Comparison of ENCODE assay signal across 8 mouse cellular contexts in the genomic region with DNA sequence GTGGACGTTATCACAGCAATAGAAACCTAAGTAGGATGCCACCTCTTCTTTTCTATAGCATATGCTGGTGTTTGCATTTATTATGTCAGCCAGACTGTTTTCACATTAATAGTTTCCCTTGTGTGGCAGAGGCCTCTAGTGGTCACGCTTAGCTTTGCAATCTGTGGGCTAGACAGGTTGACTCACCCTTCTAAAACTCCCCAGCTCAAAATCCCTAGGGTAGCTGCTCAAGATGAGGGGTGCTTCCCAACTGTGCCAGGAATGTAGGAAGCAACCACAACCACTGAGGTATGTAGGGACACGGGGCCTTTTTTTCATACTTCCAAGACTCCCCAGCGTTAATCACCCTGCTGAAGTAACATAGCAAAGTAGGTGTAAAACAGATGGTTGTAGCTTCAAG.
DNase-seq lines count a peak whose midpoint lies in the region; ATAC-seq and TF ChIP-seq lines count a peak whose summit lies in the region.

No protein-coding gene starts in this region.

- no peak for TF ChIP-seq POLR2A in brain, embryonic 14.5 days (IDR thresholded peaks at IDR 0.05; ENCODE audit: borderline replicate concordance, extremely low read depth, insufficient read depth, insufficient read length, poor library complexity, severe bottlenecking)
- TF ChIP-seq POLR2A in limb, embryonic 14.5 days (IDR thresholded peaks at IDR 0.05; ENCODE audit: borderline replicate concordance, extremely low read depth, insufficient read depth, insufficient read length) = no peak

- no peak overlapping the region for H3K9ac ChIP-seq in limb, embryonic 14.5 days (ENCODE audit: low read depth, low read length, severe bottlenecking)

- no peaks in the 10 kb centered on the region for H3K9me3 ChIP-seq in forebrain, embryonic 10.5 days
- no peaks in the 10 kb centered on the region for H3K9me3 ChIP-seq in limb, embryonic 14.5 days (ENCODE audit: control insufficient read depth, low read length)

- TF ChIP-seq CTCF in brain, embryonic 14.5 days (IDR thresholded peaks at IDR 0.05; ENCODE audit: borderline replicate concordance, extremely low read depth, insufficient read depth, insufficient read length) = peak; percentile 74; the same call in 1 of the 2 replicates

- H3K4me1 ChIP-seq in forebrain, embryonic 10.5 days = no peaks in the 10 kb centered on the region
- no peaks in the 10 kb centered on the region for H3K4me1 ChIP-seq in limb, embryonic 14.5 days (ENCODE audit: control insufficient read depth, insufficient read depth, low read length)

- no peaks in the 10 kb centered on the region for H3K27me3 ChIP-seq in forebrain, embryonic 10.5 days (ENCODE audit: poor library complexity, severe bottlenecking)
- no peaks in the 10 kb centered on the region for H3K27me3 ChIP-seq in limb, embryonic 14.5 days (ENCODE audit: control insufficient read depth, insufficient read depth, low read length)

- DNase-seq in gastrocnemius, adult 18-20 months (ENCODE audit: low spot score) = peak; percentile 56
- DNase-seq in gastrocnemius, postnatal 25 days = no peak
- DNase-seq in CD4-positive, CD25-positive, alpha-beta regulatory T cell, adult 2 months (ENCODE audit: low read depth, low spot score) = peak; percentile 57
- DNase-seq in brain, embryonic 14.5 days (ENCODE audit: low read depth) = peak; percentile 73
- DNase-seq in forebrain, embryonic 10.5 days (ENCODE audit: extremely low spot score, low spot score) = peak; percentile 31
- DNase-seq in kidney, adult 8-10 months = peak; percentile 20 to 61
- peak; percentile 44 for DNase-seq in limb, embryonic 14.5 days (ENCODE audit: low spot score)
- DNase-seq in right cerebral cortex, postnatal 14 days = peak; percentile 39

- H3K36me3 ChIP-seq in forebrain, embryonic 10.5 days (replicated peaks) = no peaks in the 10 kb centered on the region
- H3K36me3 ChIP-seq in limb, embryonic 14.5 days (ENCODE audit: control insufficient read depth, insufficient read depth, low read length) = peaks cover 3% of the 10 kb centered on the region; the same call in 1 of the 2 replicates

- no peak overlapping the region for H3K4me2 ChIP-seq in limb, embryonic 14.5 days (replicated peaks; ENCODE audit: low read depth, low read length, severe bottlenecking)

- WGBS in forebrain, embryonic 10.5 days = 50% methylated on average over 4 of the region's 4 CpGs
- 41% methylated on average over 4 of the region's 4 CpGs for whole genome bisulfite sequencing in limb, embryonic 14.5 days

- H3K4me3 ChIP-seq in forebrain, embryonic 10.5 days = no peak overlapping the region
- no peak overlapping the region for H3K4me3 ChIP-seq in limb, embryonic 14.5 days (replicated peaks; ENCODE audit: low read length)

- no peak overlapping the region for H3K27ac ChIP-seq in forebrain, embryonic 10.5 days
- H3K27ac ChIP-seq in limb, embryonic 14.5 days (replicated peaks; ENCODE audit: low read depth, low read length) = no peak overlapping the region

- ATAC-seq in limb, embryonic 14.5 days (ENCODE audit: low FRiP score, low read depth) = no peak
